Mouse (Mus musculus) MEL (cell line): Measurements from ENCODE around the gene Rhot2. TPM values are rescaled to one million over a fixed set of nuclear protein-coding genes. Genes with fewer than 3 reads are reported as not detected.

Source experiments
- DNase-seq: peaks from one replicate; pipeline ENCODE4 v3.0.0; 2011; ENCODE audit warnings: low read depth, low spot score
- H3K27ac ChIP-seq: 2 replicates; pipeline ENCODE4 v1.5.1; 2012; ENCODE audit warnings: low read depth, mild to moderate bottlenecking, control low read depth, low read length, moderate library complexity; ENCODE audit not compliant: control insufficient read depth
- H3K27me3 ChIP-seq, 2 experiments: fragments of 150-350 bp in 1 of 2; sonication (generic) in 1 of 2; 2 replicates each; pipeline ENCODE4 v1.6.1; 2012; ENCODE audit warnings: low read length in 2 of 2, mild to moderate bottlenecking in 2 of 2, improper control_type of control experiment in 1 of 2, moderate library complexity in 1 of 2; ENCODE audit not compliant: insufficient read depth in 2 of 2, control insufficient read depth in 1 of 2
- H3K36me3 ChIP-seq, 2 experiments: 2 replicates each; pipeline ENCODE4 v1.6.1; 2012 to 2014; ENCODE audit warnings: low read length in 2 of 2, improper control_type of control experiment in 1 of 2, inconsistent platforms in 1 of 2, mild to moderate bottlenecking in 1 of 2; ENCODE audit not compliant: insufficient read depth in 2 of 2, control insufficient read depth in 1 of 2
- H3K4me1 ChIP-seq, 2 experiments: fragments of 150-350 bp in 1 of 2; sonication (generic) in 1 of 2; 2 replicates each; pipeline ENCODE4 v1.6.1; 2012; ENCODE audit warnings: low read length in 2 of 2, improper control_type of control experiment in 1 of 2, mild to moderate bottlenecking in 1 of 2; ENCODE audit not compliant: insufficient read depth in 2 of 2, control insufficient read depth in 1 of 2
- H3K4me3 ChIP-seq, 2 experiments: fragments of 150-350 bp in 1 of 2; sonication (generic) in 1 of 2; 2 replicates each; pipeline ENCODE4 v1.5.1; 2012; ENCODE audit warnings: low read depth in 2 of 2, low read length in 2 of 2, mild to moderate bottlenecking in 2 of 2, moderate library complexity in 2 of 2, control low read depth in 1 of 2, improper control_type of control experiment in 1 of 2; ENCODE audit not compliant: control insufficient read depth in 1 of 2, insufficient read depth in 1 of 2
- H3K79me2 ChIP-seq: 2 replicates; pipeline ENCODE4 v1.6.1; 2012; ENCODE audit warnings: mild to moderate bottlenecking, low read length, moderate library complexity; ENCODE audit not compliant: control insufficient read depth, poor library complexity, insufficient read depth
- H3K9ac ChIP-seq: 2 replicates; pipeline ENCODE4 v1.6.1; 2012; ENCODE audit warnings: low read depth, mild to moderate bottlenecking, control low read depth, low read length, moderate library complexity; ENCODE audit not compliant: control insufficient read depth, poor library complexity, severe bottlenecking
- H3K9me3 ChIP-seq: fragments of 150-350 bp; sonication (generic); replicated peaks from 2 replicates; pipeline ENCODE4 v1.6.1; 2012; ENCODE audit warnings: mild to moderate bottlenecking, low read length, improper control_type of control experiment, moderate library complexity; ENCODE audit not compliant: insufficient read depth
- CTCF ChIP-seq, 3 experiments: IDR thresholded peaks in 2 of 3; conservative IDR thresholded peaks in 1 of 3; 2 replicates each; pipeline ENCODE4 v1.5.1; 2011 to 2012; ENCODE audit warnings: low read length in 3 of 3, low read depth in 2 of 3, mild to moderate bottlenecking in 2 of 3, improper control_type of control experiment in 1 of 3, inconsistent platforms in 1 of 3, mixed read lengths in 1 of 3, moderate library complexity in 1 of 3; ENCODE audit not compliant: control insufficient read depth in 1 of 3, insufficient read depth in 1 of 3, poor library complexity in 1 of 3, severe bottlenecking in 1 of 3
- E2F4 ChIP-seq: IDR thresholded peaks from 2 replicates; pipeline ENCODE4 v1.6.1; 2011; ENCODE audit warnings: low read depth, low read length, improper control_type of control experiment, borderline replicate concordance
- ETS1 ChIP-seq: IDR thresholded peaks from 2 replicates; pipeline ENCODE4 v1.6.1; 2012; ENCODE audit warnings: low read depth, mild to moderate bottlenecking, inconsistent platforms, low read length, improper control_type of control experiment, moderate library complexity
- GABPA ChIP-seq: IDR thresholded peaks from 2 replicates; pipeline ENCODE4 v1.6.1; 2012; ENCODE audit warnings: low read depth, mild to moderate bottlenecking, inconsistent platforms, low read length, improper control_type of control experiment, moderate library complexity
- GATA1 ChIP-seq: IDR thresholded peaks from 2 replicates; pipeline ENCODE4 v1.6.1; 2011; ENCODE audit warnings: low read depth, low read length, improper control_type of control experiment
- HCFC1 ChIP-seq: IDR thresholded peaks from 2 replicates; pipeline ENCODE4 v1.6.1; 2012; ENCODE audit warnings: low read depth, mild to moderate bottlenecking, inconsistent platforms, low read length, improper control_type of control experiment, moderate library complexity
- MAX ChIP-seq: IDR thresholded peaks from 2 replicates; pipeline ENCODE4 v1.6.1; 2011; ENCODE audit warnings: low read length, improper control_type of control experiment
- MYC ChIP-seq: IDR thresholded peaks from 2 replicates; pipeline ENCODE4 v1.6.1; 2011; ENCODE audit warnings: low read depth, mild to moderate bottlenecking, low read length, improper control_type of control experiment, moderate library complexity
- POLR2AphosphoS2 ChIP-seq: IDR thresholded peaks from 2 replicates; pipeline ENCODE4 v1.6.1; 2011; ENCODE audit warnings: low read length, improper control_type of control experiment
- RAD21 ChIP-seq: IDR thresholded peaks from 2 replicates; pipeline ENCODE4 v1.6.1; 2011; ENCODE audit warnings: mild to moderate bottlenecking, low read depth, low read length, improper control_type of control experiment
- RCOR1 ChIP-seq: IDR thresholded peaks from 2 replicates; pipeline ENCODE4 v1.6.1; 2012; ENCODE audit warnings: low read depth, mild to moderate bottlenecking, inconsistent platforms, low read length, improper control_type of control experiment
- TAL1 ChIP-seq: IDR thresholded peaks from 2 replicates; pipeline ENCODE4 v1.6.1; 2012; ENCODE audit warnings: mild to moderate bottlenecking, inconsistent platforms, low read length, moderate library complexity, mixed read lengths
- TCF12 ChIP-seq: IDR thresholded peaks from 2 replicates; pipeline ENCODE4 v1.6.1; 2014; ENCODE audit warnings: low read depth, mild to moderate bottlenecking, inconsistent platforms, low read length, improper control_type of control experiment, moderate library complexity
- UBTF ChIP-seq: IDR thresholded peaks from 2 replicates; pipeline ENCODE4 v1.6.1; 2012; ENCODE audit warnings: low read depth, mild to moderate bottlenecking, inconsistent platforms, low read length, improper control_type of control experiment, moderate library complexity, borderline replicate concordance; ENCODE audit not compliant: insufficient read depth
- ZNF384 ChIP-seq: IDR thresholded peaks from 2 replicates; pipeline ENCODE4 v1.6.1; 2012; ENCODE audit warnings: low read depth, mild to moderate bottlenecking, inconsistent platforms, low read length, improper control_type of control experiment
- polyA plus RNA-seq, 2 experiments: library from polyadenylated mRNA; stranded (reverse) in 1 of 2; unstranded in 1 of 2; fragments of >175 nt in 1 of 2; fragments of >200 nt in 1 of 2; gene quantifications; 2 replicates each; pipeline versions ENCODE4 v1.2.1 to v1.2.4; 2012; ENCODE audit warnings: low replicate concordance in 2 of 2, low read depth in 1 of 2; ENCODE audit not compliant: insufficient read length in 2 of 2, insufficient read depth in 1 of 2, missing spikeins in 1 of 2
- total RNA-seq: library from RNA; depleted of rRNA; stranded (reverse); fragments of 300-350 nt; gene quantifications from 2 replicates; pipeline ENCODE4 v1.2.3, GENCODE M21; 2012

The Rhot2 gene
- total and polyA plus RNA-seq, 3 experiments, result 29.1 to 54.5 TPM; not detected in 1

DNA sequence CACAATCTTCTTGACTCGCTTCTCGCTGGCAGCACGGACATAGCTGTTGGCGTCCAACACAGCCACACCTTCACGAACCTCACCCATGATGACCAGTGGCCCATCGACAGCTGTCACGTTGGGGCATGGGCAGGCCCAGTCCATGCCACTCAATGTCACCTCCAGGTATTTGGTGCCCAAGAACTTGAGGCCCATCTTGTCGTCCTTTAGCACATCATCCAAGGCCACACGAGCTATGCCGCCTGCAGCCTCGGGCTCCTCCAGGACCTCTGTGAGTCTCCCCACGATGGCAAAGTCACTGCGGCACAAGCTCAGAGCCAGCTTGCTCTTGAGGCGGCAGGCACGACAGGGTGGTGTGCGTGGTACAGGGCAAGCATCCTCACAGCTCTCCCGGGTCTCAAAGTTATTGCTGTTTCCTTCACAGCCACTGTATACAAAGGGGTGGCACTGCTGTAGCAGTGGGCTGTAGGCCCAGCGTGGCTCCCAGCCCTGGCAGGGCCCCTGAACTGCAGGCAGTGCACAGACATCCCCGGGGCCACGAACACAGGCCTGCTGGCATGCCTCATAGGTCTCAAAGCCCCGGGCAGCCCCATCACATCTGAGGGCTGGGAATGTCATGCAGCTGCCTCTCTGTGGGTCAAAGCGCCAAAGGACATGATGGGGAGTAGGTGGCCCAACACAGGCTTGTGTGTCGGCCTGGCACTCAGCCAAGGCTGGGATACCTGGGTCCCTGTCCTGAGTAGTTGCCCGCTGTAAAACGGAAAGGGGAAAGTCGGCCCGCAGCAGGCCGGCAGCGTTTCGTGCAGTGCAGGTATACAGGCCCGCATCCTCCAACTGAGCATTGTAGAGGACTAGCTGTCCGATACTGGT, 33.3 kb upstream of the Rhot2 start:
- H3K27ac ChIP-seq, result no peak overlapping the region
- no peak overlapping the region for H3K9ac ChIP-seq
- H3K4me3 ChIP-seq, result no peak overlapping the region
- H3K4me1 ChIP-seq, result peaks cover 2 to 19% of the 10 kb centered on the region in 2 experiments; a peak in 3 of 4 replicates
- H3K27me3 ChIP-seq, result no peaks in the 10 kb centered on the region
- TF ChIP-seq UBTF (no peak), POLR2AphosphoS2 (no peak), CTCF (IDR thresholded peaks at IDR 0.05 in 2 of 3, conservative IDR thresholded peaks at IDR 0.05 in 1 of 3; ENCODE audit: control insufficient read depth in 1 of 3, insufficient read depth in 1 of 3, low read depth in 2 of 3, low read length in 3 of 3, poor library complexity in 1 of 3, severe bottlenecking in 1 of 3) (no peak), ETS1 (no peak), MAX (no peak), GABPA (no peak), GATA1 (no peak), RAD21 (no peak), HCFC1 (no peak)
- DNase-seq, result no peak
- peaks cover 6% of the 10 kb centered on the region; the same call in 1 of the 2 replicates for H3K79me2 ChIP-seq
- no peaks in the 10 kb centered on the region for H3K9me3 ChIP-seq
- peaks cover 0 to 7% of the 10 kb centered on the region in 2 experiments; a peak in 2 of 4 replicates for H3K36me3 ChIP-seq

DNA sequence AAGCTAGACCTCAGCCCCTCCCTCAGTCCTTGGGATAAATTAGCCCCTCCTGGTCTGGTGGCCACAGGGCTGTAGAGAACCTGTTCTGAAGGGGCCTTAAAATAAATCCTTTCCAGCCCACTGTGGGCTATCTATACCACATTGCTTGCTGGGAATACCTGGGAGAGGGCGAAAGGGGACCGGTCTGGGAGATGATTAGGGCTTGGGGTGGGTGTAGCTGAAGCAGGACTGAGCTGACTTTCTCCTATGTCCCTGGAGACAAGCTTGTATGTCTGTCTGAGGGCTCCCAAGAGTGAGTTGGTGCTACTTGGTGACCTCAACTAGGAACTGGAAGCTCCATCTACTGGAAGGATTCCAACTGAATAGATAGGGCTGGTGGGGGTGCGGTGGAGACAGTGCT, 32.4 kb upstream of the Rhot2 start:
- TF ChIP-seq RCOR1, result no peak
- no peak for TF ChIP-seq HCFC1
- no peak for TF ChIP-seq TAL1
- TF ChIP-seq E2F4, result no peak
- no peak for TF ChIP-seq ZNF384
- TF ChIP-seq MYC, result no peak
- TF ChIP-seq CTCF (IDR thresholded peaks at IDR 0.05 in 2 of 3, conservative IDR thresholded peaks at IDR 0.05 in 1 of 3; ENCODE audit: control insufficient read depth in 1 of 3, insufficient read depth in 1 of 3, low read depth in 2 of 3, low read length in 3 of 3, poor library complexity in 1 of 3, severe bottlenecking in 1 of 3), result no peak
- TF ChIP-seq TCF12, result no peak
- Histone ChIP-seq H3K79me2 (peaks cover 6% of the 10 kb centered on the region; the same call in 1 of the 2 replicates), H3K4me1 (peaks cover 2 to 19% of the 10 kb centered on the region in 2 experiments; a peak in 3 of 4 replicates), H3K9ac (no peak overlapping the region), H3K36me3 (peaks cover 0 to 7% of the 10 kb centered on the region in 2 experiments; a peak in 2 of 4 replicates), H3K9me3 (no peaks in the 10 kb centered on the region), H3K4me3 (no peak overlapping the region), H3K27ac (no peak overlapping the region), H3K27me3 (no peaks in the 10 kb centered on the region)
- peak; percentile 52 for DNase-seq
